Mouse (Mus musculus): ENCODE measurements around the gene Slc25a51.

DNA sequence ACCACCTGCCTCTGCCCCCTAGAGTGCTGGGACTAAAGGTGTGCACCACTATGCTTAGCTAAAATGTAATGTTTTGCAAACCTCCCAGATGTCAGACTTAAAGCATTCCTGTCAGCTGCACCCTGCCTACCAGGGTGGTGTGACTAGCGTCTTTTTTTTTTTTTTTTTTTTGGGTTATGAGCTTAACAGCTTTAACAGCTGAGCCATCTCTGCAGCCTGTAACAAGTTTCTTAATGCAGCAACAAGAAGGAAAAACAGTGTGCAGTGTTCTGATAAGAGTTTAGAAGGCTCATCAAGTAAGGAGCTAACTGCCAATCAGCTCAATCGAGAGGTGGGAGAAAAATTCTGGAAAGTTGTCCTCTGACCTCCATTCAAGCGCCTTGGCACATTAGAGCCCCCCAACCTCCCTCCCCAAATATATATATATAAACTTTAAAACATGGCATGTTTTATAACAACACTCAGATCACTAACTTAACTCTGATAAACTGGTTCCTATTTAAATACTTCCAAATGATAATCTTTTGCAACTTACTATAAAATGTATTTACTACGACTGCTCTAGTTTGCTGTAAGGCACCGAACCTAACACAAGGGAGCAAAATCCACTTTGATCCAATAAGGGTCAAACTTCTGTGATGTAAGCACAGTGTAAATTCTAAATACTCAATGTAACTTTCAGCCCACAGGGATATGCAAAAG is 1.4 kb downstream of the Slc25a51 start:
- TF ChIP-seq CTCF (conservative IDR thresholded peaks at IDR 0.05; ENCODE audit: low read length) (no peak), NANOG (IDR thresholded peaks at IDR 0.05; ENCODE audit: borderline replicate concordance, low read length) (no peak), POU5F1 (IDR thresholded peaks at IDR 0.05; ENCODE audit: borderline replicate concordance, low read length) (no peak)

Measured in E14TG2a.4 (cell line).